Mouse (Mus musculus): ENCODE measurements around the gene Olfr328.

DNA sequence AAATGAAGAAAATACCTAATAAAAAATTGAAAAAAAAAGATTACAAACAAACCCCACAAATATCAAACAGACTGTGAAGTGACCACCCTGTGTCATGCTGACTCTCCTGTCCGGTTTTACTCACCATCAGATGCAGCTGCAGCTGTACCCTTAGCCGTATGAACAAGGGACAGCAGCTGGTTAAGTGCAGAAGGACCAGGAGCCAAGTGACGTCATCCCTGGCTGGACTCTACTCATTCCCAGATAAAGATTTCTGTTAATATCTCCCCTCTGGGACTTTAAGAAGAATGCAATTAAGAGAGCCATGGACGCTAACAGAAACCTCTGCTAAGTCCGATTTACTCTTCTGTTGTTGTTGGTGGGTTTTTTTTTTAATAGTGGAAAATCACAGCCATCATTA lies 15.0 kb upstream of the Olfr328 start, which contains the start of gene Olfr224:
- TF ChIP-seq CTCF (IDR thresholded peaks at IDR 0.05; ENCODE audit: control insufficient read depth, insufficient read depth, insufficient read length), result no peak
- TF ChIP-seq MAX (IDR thresholded peaks at IDR 0.05), result no peak

Measured in C2C12 (cell line).